Mouse (Mus musculus): ENCODE measurements around the gene Pdap1. TPM values are rescaled to one million over a fixed set of nuclear protein-coding genes. Genes with fewer than 3 reads are reported as not detected.

Pdap1 gene
- polyA plus RNA-seq, 1 experiment: 18.7 TPM

- WGBS: 69% methylated on average over 7 of the region's 7 CpGs
- TF ChIP-seq CTCF (IDR thresholded peaks at IDR 0.05; ENCODE audit: extremely low read depth, insufficient read length, insufficient replicate concordance, low read depth, low read length) (no peak), POLR2A (IDR thresholded peaks at IDR 0.05; ENCODE audit: low read depth, low read length) (no peak)
- no peak overlapping the region for H3K4me3 ChIP-seq (ENCODE audit: low read depth, low read length)
- H3K27ac ChIP-seq (ENCODE audit: insufficient read depth, low read depth, low read length): no peak overlapping the region
- H3K27me3 ChIP-seq (ENCODE audit: control insufficient read depth, insufficient read depth, low read length): no peaks in the 10 kb centered on the region
- H3K4me1 ChIP-seq (ENCODE audit: control insufficient read depth, insufficient read depth, insufficient read length, low read length): peaks cover 18% of the 10 kb centered on the region
- H3K36me3 ChIP-seq (ENCODE audit: control insufficient read depth, insufficient read depth, low read length): peaks cover 44% of the 10 kb centered on the region
Measured at GRCm38 (mm10) chr5:145120921-145121320, 19.1 kb downstream of the Pdap1 start.

- Histone ChIP-seq H3K4me1 (ENCODE audit: control insufficient read depth, insufficient read depth, insufficient read length, low read length) (peaks cover 19% of the 10 kb centered on the region), H3K4me3 (ENCODE audit: low read depth, low read length) (no peak overlapping the region), H3K27me3 (ENCODE audit: control insufficient read depth, insufficient read depth, low read length) (no peaks in the 10 kb centered on the region), H3K36me3 (ENCODE audit: control insufficient read depth, insufficient read depth, low read length) (peaks cover 29% of the 10 kb centered on the region), H3K27ac (ENCODE audit: insufficient read depth, low read depth, low read length) (no peak overlapping the region)
- TF ChIP-seq POLR2A (IDR thresholded peaks at IDR 0.05; ENCODE audit: low read depth, low read length): no peak
- TF ChIP-seq CTCF (IDR thresholded peaks at IDR 0.05; ENCODE audit: extremely low read depth, insufficient read length, insufficient replicate concordance, low read depth, low read length): peak; percentile 72; the same call in 1 of the 2 replicates
- WGBS: 90% methylated on average over 2 of the region's 2 CpGs
Measured at GRCm38 (mm10) chr5:145119385-145119784, 20.7 kb downstream of the Pdap1 start.

GRCm38 (mm10) chr5:145118461-145118860 lies 21.6 kb downstream of the Pdap1 start:
- Histone ChIP-seq H3K27me3 (ENCODE audit: control insufficient read depth, insufficient read depth, low read length) (no peaks in the 10 kb centered on the region), H3K27ac (ENCODE audit: insufficient read depth, low read depth, low read length) (no peak overlapping the region), H3K36me3 (ENCODE audit: control insufficient read depth, insufficient read depth, low read length) (peaks cover 20% of the 10 kb centered on the region), H3K4me3 (ENCODE audit: low read depth, low read length) (no peak overlapping the region), H3K4me1 (ENCODE audit: control insufficient read depth, insufficient read depth, insufficient read length, low read length) (peaks cover 23% of the 10 kb centered on the region)
- TF ChIP-seq POLR2A (IDR thresholded peaks at IDR 0.05; ENCODE audit: low read depth, low read length): no peak
- TF ChIP-seq CTCF (IDR thresholded peaks at IDR 0.05; ENCODE audit: extremely low read depth, insufficient read length, insufficient replicate concordance, low read depth, low read length): no peak
- 92% methylated on average over 5 of the region's 5 CpGs for WGBS

GRCm38 (mm10) chr5:145118005-145118404 lies 22.0 kb downstream of the Pdap1 start:
- Histone ChIP-seq H3K4me1 (ENCODE audit: control insufficient read depth, insufficient read depth, insufficient read length, low read length) (peaks cover 23% of the 10 kb centered on the region), H3K27ac (ENCODE audit: insufficient read depth, low read depth, low read length) (no peak overlapping the region), H3K36me3 (ENCODE audit: control insufficient read depth, insufficient read depth, low read length) (peaks cover 15% of the 10 kb centered on the region), H3K4me3 (ENCODE audit: low read depth, low read length) (no peak overlapping the region), H3K27me3 (ENCODE audit: control insufficient read depth, insufficient read depth, low read length) (no peaks in the 10 kb centered on the region)
- 60% methylated on average over 6 of the region's 6 CpGs for WGBS
- TF ChIP-seq CTCF (IDR thresholded peaks at IDR 0.05; ENCODE audit: extremely low read depth, insufficient read length, insufficient replicate concordance, low read depth, low read length): no peak
- no peak for TF ChIP-seq POLR2A (IDR thresholded peaks at IDR 0.05; ENCODE audit: low read depth, low read length)

- Histone ChIP-seq H3K27me3 (ENCODE audit: control insufficient read depth, insufficient read depth, low read length) (no peaks in the 10 kb centered on the region), H3K4me1 (ENCODE audit: control insufficient read depth, insufficient read depth, insufficient read length, low read length) (peaks cover 23% of the 10 kb centered on the region), H3K36me3 (ENCODE audit: control insufficient read depth, insufficient read depth, low read length) (peaks cover 6% of the 10 kb centered on the region), H3K27ac (ENCODE audit: insufficient read depth, low read depth, low read length) (peak overlapping the region; percentile 93), H3K4me3 (ENCODE audit: low read depth, low read length) (peak overlapping the region; percentile 48)
- TF ChIP-seq CTCF (IDR thresholded peaks at IDR 0.05; ENCODE audit: extremely low read depth, insufficient read length, insufficient replicate concordance, low read depth, low read length): peak; percentile 75; the same call in 1 of the 2 replicates
- TF ChIP-seq POLR2A (IDR thresholded peaks at IDR 0.05; ENCODE audit: low read depth, low read length): no peak
- WGBS: 24% methylated on average over 10 of the region's 10 CpGs
Measured at GRCm38 (mm10) chr5:145116916-145117315, 23.1 kb downstream of the Pdap1 start.

GRCm38 (mm10) chr5:145116316-145116715 lies 23.7 kb downstream of the Pdap1 start:
- peak overlapping the region; percentile 93 for H3K27ac ChIP-seq (ENCODE audit: insufficient read depth, low read depth, low read length)
- no peaks in the 10 kb centered on the region for H3K27me3 ChIP-seq (ENCODE audit: control insufficient read depth, insufficient read depth, low read length)
- 3% methylated on average over 4 of the region's 4 CpGs for WGBS
- TF ChIP-seq CTCF (IDR thresholded peaks at IDR 0.05; ENCODE audit: extremely low read depth, insufficient read length, insufficient replicate concordance, low read depth, low read length) (no peak), POLR2A (IDR thresholded peaks at IDR 0.05; ENCODE audit: low read depth, low read length) (no peak)
- H3K36me3 ChIP-seq (ENCODE audit: control insufficient read depth, insufficient read depth, low read length): peaks cover 2% of the 10 kb centered on the region; the same call in 1 of the 2 replicates
- H3K4me1 ChIP-seq (ENCODE audit: control insufficient read depth, insufficient read depth, insufficient read length, low read length): peaks cover 21% of the 10 kb centered on the region
- H3K4me3 ChIP-seq (ENCODE audit: low read depth, low read length): peak overlapping the region; percentile 48

GRCm38 (mm10) chr5:145115736-145116135 lies 24.3 kb downstream of the Pdap1 start:
- peaks cover 2% of the 10 kb centered on the region; the same call in 1 of the 2 replicates for H3K36me3 ChIP-seq (ENCODE audit: control insufficient read depth, insufficient read depth, low read length)
- H3K27ac ChIP-seq (ENCODE audit: insufficient read depth, low read depth, low read length): peak overlapping the region; percentile 90
- peak overlapping the region; percentile 99 for H3K4me3 ChIP-seq (ENCODE audit: low read depth, low read length)
- WGBS: 49% methylated on average over 5 of the region's 5 CpGs
- H3K27me3 ChIP-seq (ENCODE audit: control insufficient read depth, insufficient read depth, low read length): no peaks in the 10 kb centered on the region
- TF ChIP-seq CTCF (IDR thresholded peaks at IDR 0.05; ENCODE audit: extremely low read depth, insufficient read length, insufficient replicate concordance, low read depth, low read length) (no peak), POLR2A (IDR thresholded peaks at IDR 0.05; ENCODE audit: low read depth, low read length) (no peak)
- peaks cover 20% of the 10 kb centered on the region for H3K4me1 ChIP-seq (ENCODE audit: control insufficient read depth, insufficient read depth, insufficient read length, low read length)

Data from small intestine, adult 2 months (tissue).